Mouse (Mus musculus): ENCODE measurements around the gene Mcrip1.

DNA sequence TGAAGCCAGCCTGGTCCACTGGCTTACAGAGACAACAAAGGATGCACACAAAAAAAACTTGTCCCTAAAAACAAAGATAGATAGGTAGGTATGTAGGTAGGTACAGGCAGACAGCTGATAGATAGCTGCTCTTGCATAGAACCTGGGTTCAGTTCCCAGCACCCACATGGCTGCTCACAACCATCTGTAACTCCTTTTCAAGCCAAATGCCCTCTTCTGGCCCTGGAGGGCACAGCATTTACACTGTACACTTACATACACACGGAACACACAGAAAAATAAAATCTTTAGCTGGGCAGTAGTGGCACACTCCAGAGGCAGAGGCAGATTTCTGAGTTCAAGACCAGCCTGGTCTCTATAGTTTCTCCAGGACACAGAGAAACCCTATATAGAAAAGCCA lies 34.4 kb upstream of the Mcrip1 start:
- TF ChIP-seq POLR2A (IDR thresholded peaks at IDR 0.05; ENCODE audit: low read depth, low read length) (no peak), CTCF (IDR thresholded peaks at IDR 0.05; ENCODE audit: extremely low read depth, insufficient read length, insufficient replicate concordance, low read depth, low read length) (no peak)

Measured in small intestine, adult 2 months (tissue).